Mouse (Mus musculus) ES-CJ7 (cell line): ENCODE data around the gene Max.

Experiments used
- DNase-seq: peaks from one replicate; pipeline ENCODE4 v3.0.0; 2011; ENCODE audit warnings: low read depth, low spot score

Gene Max

GRCm38 (mm10) chr12:76920990-76921389 lies 41.0 kb downstream of the Max start:
- DNase-seq: no peak

GRCm38 (mm10) chr12:76920398-76920797 lies 41.6 kb downstream of the Max start:
- DNase-seq: peak; percentile 59

- DNase-seq: peak; percentile 78
Measured at GRCm38 (mm10) chr12:76918855-76919254, 43.1 kb downstream of the Max start.

DNA sequence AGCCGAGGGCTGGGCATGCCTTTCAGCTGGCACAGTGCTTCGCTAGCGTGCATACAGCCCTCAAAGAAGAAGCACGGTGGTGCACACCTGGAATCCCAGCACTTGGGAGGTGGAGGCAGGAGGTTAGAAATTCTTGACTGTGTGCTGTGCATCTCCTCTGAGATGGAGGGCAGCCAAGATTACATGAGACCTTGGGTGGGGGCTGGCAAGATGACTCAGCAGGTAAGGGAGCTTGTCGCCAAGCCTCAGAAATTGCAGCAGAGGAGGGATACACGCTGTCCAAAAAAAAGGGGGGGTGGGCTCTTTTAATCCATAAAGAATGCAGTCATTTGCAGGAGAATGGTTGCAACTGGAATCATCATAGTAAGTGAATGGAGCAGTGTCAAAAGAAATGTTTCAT lies 43.9 kb downstream of the Max start:
- DNase-seq: no peak

- peak; percentile 56 for DNase-seq
Measured at GRCm38 (mm10) chr12:76916163-76916562, 45.8 kb downstream of the Max start.

DNA sequence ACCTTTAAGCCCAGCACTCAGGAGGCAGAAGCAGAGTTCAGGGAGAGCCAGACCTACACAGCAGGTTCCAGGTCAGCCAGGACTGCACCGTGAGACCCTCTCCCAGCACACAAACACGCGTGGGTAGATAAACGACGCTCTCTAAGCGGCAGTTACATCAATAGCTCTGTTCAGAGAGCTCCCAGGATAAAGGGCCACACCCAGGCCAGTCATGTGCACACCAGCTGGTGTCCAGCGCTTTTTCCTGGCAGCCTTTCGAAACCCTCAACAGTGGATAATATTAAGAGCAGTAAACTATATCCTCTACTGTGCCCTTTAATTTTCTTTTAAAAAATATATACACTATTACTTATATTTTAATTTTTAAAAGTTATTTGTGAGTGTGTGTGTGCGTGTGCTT lies 49.8 kb downstream of the Max start:
- no peak for DNase-seq

DNA sequence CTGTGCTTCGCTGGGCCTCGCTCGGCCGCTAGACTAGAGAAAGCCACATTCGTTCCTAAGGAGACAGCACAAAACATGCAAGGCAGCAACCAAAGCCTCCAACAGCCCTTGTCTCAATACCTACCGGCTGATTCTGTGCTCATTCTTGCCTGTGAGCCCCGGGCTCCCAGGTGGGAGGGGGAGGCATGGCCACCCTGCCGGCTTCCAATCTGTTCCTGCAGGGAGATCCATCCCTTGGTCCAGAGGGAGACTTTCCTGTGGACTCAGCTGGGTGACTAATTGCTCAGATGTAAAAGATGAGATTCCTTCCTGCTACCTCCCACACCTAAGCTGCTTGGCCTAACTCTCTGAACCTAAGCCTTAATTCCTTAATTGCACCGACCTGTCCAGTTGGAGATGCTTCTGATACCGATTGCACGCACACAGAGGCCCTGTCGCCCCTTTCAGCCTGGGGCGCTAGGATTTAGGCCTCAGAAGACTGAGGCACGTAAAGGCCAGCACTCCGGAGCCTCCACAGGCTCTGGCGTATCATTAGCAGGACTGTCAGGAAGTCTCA lies 50.8 kb downstream of the Max start:
- no peak for DNase-seq

DNA sequence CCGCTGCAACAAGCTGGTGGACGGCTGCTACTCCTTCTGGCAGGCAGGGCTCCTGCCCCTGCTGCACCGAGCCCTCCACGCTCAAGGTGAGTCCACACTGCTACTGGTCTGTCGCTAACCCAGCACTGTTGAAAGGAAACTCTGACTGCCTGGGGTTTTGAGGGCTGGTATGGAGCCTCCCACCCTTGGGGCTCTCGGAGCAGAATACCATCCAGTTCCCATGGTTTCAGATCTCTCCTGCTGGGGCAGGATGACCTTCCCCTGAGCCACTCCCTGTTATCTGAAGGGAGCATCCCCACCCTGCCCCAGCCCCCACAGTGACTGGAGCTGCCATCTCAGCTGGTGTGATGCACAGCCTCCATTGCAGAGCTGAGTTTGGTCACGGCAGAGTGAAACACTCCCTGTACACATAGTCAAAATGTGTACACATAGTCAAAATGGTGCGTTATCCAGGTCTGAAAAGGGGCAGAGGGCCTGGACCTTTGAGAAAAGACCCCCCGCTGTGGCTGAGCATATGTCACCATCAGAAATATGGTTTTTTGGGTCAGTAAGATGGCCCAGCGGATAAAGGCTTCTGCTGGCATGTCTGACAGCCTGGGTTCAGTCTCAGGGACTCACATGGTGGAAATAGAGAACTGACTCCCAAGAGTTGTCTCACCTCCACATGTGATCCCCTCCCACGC lies 51.6 kb downstream of the Max start:
- peak; percentile 91 for DNase-seq

DNA sequence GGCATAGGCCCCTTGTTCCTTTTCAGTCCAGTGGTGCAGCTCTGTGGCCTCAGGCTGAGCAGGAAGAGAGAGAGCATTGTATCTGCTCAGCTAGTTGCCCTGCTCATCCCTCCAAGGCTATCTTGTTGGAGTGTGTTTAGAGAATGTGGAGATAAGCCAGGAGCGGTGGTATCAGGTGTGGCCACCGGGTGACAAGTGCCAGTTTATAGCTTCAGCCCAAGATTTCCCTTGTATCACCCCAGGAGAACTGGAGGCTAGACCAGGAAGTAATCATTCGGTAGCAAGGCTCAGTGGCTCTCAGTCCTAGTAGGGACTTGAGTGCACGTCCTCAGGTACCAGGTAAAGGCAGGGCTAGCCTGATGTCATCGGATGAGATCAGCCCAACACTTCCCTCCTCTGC lies 52.8 kb downstream of the Max start:
- no peak for DNase-seq

DNA sequence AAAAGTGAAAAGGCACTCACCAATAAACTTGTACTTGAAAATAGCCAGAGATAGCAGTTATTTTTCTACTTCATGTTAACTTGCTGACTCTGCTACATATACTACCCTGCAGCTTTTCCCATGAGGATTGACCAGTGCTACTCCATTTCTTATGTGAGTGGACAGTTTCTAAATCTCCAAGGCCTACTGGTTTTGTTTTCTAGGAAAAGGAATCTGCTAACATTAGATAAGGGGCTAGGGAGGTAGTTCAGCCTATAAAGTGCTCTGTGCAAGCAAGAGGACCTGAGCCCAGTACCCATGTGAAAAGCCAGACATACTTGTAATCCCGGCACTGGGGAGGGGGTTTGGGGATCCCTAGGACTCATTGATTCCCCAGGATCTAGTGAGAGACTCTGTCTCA lies 55.7 kb downstream of the Max start:
- DNase-seq: no peak

- peak; percentile 97 for DNase-seq
Measured at GRCm38 (mm10) chr12:76901508-76902294, 60.3 kb downstream of the Max start.

GRCm38 (mm10) chr12:76899261-76899975 lies 62.6 kb downstream of the Max start:
- DNase-seq: no peak

DNA sequence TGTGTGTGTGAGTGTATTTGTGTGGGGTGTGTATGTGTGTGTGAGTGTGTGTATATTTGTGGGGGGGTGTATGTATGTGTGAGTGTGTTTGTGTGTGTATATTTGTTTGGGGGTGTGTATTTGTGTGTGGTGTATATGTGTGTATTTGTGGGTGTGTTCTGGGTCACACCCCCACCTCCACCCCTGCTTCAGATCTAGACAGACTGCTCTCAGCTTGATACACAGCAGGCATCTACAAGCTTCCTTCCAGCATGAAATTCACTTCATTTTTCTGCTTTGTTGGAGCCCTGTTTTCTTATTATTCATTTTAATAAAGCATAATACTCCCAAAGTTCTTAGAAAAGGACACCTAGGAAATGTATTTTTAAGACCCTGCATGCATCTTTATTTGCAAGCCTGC lies 63.9 kb downstream of the Max start:
- no peak for DNase-seq

DNA sequence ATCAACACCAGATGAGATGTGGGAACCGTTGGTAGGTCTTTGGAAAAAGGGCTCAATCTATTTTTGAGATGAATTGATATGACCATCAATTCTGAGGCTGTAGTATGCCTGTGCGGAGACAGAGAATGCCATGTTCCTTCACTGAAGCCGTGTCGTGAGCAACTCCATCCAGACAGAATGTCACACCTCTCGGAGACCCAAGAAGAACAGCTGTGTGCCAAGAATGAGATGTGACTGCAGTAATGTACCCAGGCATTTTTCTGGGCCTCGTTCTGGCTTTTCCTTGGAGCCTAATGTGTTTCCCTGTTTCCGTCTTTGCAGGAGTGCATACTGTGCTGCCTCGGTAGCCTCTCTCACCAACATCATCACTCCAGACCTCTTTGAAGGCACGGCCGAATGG lies 65.0 kb downstream of the Max start:
- DNase-seq: no peak

DNA sequence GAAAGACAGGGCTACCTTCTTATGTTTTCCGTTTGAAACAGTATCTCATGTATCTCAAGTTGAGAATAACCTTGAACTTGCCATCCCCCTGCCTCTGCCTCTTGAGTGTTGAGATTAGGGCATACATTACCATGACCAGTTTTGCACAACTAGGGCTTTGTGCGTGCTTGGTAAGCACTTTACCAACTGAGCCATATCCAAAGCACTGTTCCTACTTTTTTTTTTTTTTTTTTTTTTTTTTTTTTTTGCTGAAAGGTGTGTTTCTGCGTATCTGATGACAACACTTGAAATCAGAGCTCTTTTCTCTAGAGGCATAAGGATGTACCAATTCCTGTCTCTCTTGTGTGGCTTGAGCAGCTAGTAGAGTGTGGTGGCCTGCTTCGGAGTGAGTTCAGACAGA lies 65.4 kb downstream of the Max start:
- DNase-seq: no peak

- DNase-seq: peak; percentile 60
Measured at GRCm38 (mm10) chr12:76895777-76896176, 66.2 kb downstream of the Max start.

GRCm38 (mm10) chr12:76894792-76895559 lies 67.0 kb downstream of the Max start:
- DNase-seq: peak; percentile 65

DNA sequence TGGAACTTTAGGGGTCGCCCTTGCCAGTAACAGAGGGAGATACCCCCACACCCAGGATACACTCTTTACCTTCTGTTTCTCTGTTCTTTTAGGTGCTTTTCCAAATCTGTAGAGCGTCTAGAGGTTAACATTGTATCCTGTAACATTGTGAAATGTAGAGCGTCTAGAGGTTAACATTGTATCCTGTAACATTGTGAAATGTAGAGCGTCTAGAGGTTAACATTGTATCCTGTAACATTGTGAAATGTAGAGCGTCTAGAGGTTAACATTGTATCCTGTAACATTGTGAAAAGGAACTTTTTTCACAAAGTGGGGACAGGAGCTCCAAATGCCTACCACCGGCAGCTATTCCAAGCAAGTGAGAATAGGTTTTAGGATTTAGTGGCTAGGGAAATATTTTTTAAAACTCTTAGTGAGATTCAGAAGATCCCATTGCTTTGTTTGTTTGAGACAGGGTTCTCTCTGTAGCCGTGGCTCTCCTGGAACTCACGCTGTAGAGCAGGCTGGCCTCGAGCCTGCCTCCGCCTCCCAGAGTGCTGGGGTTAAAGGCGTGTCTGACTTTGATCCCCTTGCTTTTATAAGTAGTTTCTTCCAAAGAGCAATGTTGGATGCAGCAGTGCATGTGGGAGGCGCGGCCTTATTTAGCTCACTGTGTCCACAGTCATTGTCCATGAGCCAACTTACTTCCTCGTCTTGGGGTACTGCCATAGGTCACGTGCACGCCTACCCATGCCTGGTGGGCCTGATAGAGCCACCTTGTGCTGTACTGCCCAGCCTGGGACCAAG lies 68.9 kb downstream of the Max start:
- no peak for DNase-seq

- no peak for DNase-seq
Measured at GRCm38 (mm10) chr12:76891160-76891559, 70.8 kb downstream of the Max start.

- peak; percentile 48 for DNase-seq
Measured at GRCm38 (mm10) chr12:76889404-76890184, 72.4 kb downstream of the Max start.
